Mouse (Mus musculus): ENCODE measurements around the gene Dpt.
A peak's percentile ranks its signal among the peaks of the same experiment; 100 is the strongest.
"Not testable (repeated sequence)": the region's sequence is repeated elsewhere in the genome, so short reads cannot be mapped to it uniquely, and the experiment has no call there.

The Dpt gene

GRCm38 (mm10) chr1:164796471-164796870 lies at the start of gene Dpt:
Dpt (plus strand) TSS chr1:164796644.
- DNase-seq (ENCODE audit: low read depth, low spot score): peak; percentile 81

- DNase-seq (ENCODE audit: low read depth, low spot score): peak; percentile 38
Observed at GRCm38 (mm10) chr1:164753736-164754135, 42.7 kb upstream of the Dpt start.

- DNase-seq (ENCODE audit: low read depth, low spot score): no peak
Observed at GRCm38 (mm10) chr1:164755671-164756070, 40.8 kb upstream of the Dpt start.

- DNase-seq (ENCODE audit: low read depth, low spot score): peak; percentile 81
Observed at GRCm38 (mm10) chr1:164756951-164757350, 39.5 kb upstream of the Dpt start.

GRCm38 (mm10) chr1:164758401-164758800 lies 38.0 kb upstream of the Dpt start:
- peak; percentile 46 for DNase-seq (ENCODE audit: low read depth, low spot score)

GRCm38 (mm10) chr1:164762276-164762675 lies 34.2 kb upstream of the Dpt start:
- DNase-seq (ENCODE audit: low read depth, low spot score): peak; percentile 74

- no peak for DNase-seq (ENCODE audit: low read depth, low spot score)
Observed at GRCm38 (mm10) chr1:164766646-164767045, 29.8 kb upstream of the Dpt start.

GRCm38 (mm10) chr1:164770611-164771010 lies 25.8 kb upstream of the Dpt start:
- DNase-seq (ENCODE audit: low read depth, low spot score): peak; percentile 93

GRCm38 (mm10) chr1:164780851-164781510 lies 15.5 kb upstream of the Dpt start:
- DNase-seq (ENCODE audit: low read depth, low spot score): no peak

GRCm38 (mm10) chr1:164786165-164786564 lies 10.3 kb upstream of the Dpt start:
- DNase-seq (ENCODE audit: low read depth, low spot score): no peak

GRCm38 (mm10) chr1:164787771-164788170 lies 8.7 kb upstream of the Dpt start:
- no peak for DNase-seq (ENCODE audit: low read depth, low spot score)

GRCm38 (mm10) chr1:164788292-164788691 lies 8.2 kb upstream of the Dpt start:
- DNase-seq (ENCODE audit: low read depth, low spot score): no peak

- DNase-seq (ENCODE audit: low read depth, low spot score): not testable (repeated sequence)
Observed at GRCm38 (mm10) chr1:164790296-164790695, 6.1 kb upstream of the Dpt start.

GRCm38 (mm10) chr1:164793049-164793448 lies 3.4 kb upstream of the Dpt start:
- peak; percentile 97 for DNase-seq (ENCODE audit: low read depth, low spot score)

- no peak for DNase-seq (ENCODE audit: low read depth, low spot score)
Observed at GRCm38 (mm10) chr1:164797746-164798285, 1.4 kb downstream of the Dpt start.

- DNase-seq (ENCODE audit: low read depth, low spot score): peak; percentile 85
Observed at GRCm38 (mm10) chr1:164798471-164798922, 2.1 kb downstream of the Dpt start.

GRCm38 (mm10) chr1:164799161-164799560 lies 2.7 kb downstream of the Dpt start:
- DNase-seq (ENCODE audit: low read depth, low spot score): no peak

- no peak for DNase-seq (ENCODE audit: low read depth, low spot score)
Observed at GRCm38 (mm10) chr1:164804277-164804676, 7.8 kb downstream of the Dpt start.

- DNase-seq (ENCODE audit: low read depth, low spot score): no peak
Observed at GRCm38 (mm10) chr1:164804751-164805435, 8.4 kb downstream of the Dpt start.

- peak; percentile 89 for DNase-seq (ENCODE audit: low read depth, low spot score)
Observed at GRCm38 (mm10) chr1:164809371-164809770, 12.9 kb downstream of the Dpt start.

GRCm38 (mm10) chr1:164811296-164811695 lies 14.9 kb downstream of the Dpt start:
- DNase-seq (ENCODE audit: low read depth, low spot score): no peak

- peak; percentile 59 for DNase-seq (ENCODE audit: low read depth, low spot score)
Observed at GRCm38 (mm10) chr1:164814243-164814642, 17.8 kb downstream of the Dpt start.

GRCm38 (mm10) chr1:164815330-164815729 lies 18.9 kb downstream of the Dpt start:
- peak; percentile 36 for DNase-seq (ENCODE audit: low read depth, low spot score)
